Mouse (Mus musculus): ENCODE data around the gene Ermn.

Ermn gene

DNA sequence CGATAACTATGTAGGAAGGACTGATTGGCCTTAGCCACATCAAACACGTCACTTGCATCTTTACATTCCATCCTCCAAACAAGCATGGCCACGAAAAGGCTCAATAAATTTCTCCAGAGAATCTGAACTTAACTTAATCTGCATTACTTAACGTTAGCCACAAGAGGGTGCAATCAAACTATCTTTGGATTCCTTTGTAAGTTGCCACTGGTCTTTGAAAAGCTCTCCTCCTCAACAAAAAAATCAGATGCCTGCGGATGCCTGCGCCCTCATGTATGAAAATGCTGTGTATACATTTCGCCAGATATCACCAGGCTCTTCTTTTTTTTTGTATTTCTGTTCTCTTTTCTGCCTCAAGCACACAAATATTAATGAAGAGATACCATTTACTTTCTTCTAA is 23.3 kb downstream of the Ermn start:
- Histone ChIP-seq H3K4me1 (replicated peaks; ENCODE audit: low read depth, low read length) (no peaks in the 10 kb centered on the region), H3K9me3 (ENCODE audit: low read length) (no peaks in the 10 kb centered on the region), H3K4me3 (replicated peaks; ENCODE audit: low read length) (no peak overlapping the region), H3K27me3 (ENCODE audit: insufficient read depth, low read length) (no peaks in the 10 kb centered on the region), H3K36me3 (ENCODE audit: insufficient read depth, low read length) (no peaks in the 10 kb centered on the region)
- TF ChIP-seq CTCF (conservative IDR thresholded peaks at IDR 0.05; ENCODE audit: low read length) (peak; percentile 42), NANOG (IDR thresholded peaks at IDR 0.05; ENCODE audit: borderline replicate concordance, low read length) (no peak), POU5F1 (IDR thresholded peaks at IDR 0.05; ENCODE audit: borderline replicate concordance, low read length) (no peak)

DNA sequence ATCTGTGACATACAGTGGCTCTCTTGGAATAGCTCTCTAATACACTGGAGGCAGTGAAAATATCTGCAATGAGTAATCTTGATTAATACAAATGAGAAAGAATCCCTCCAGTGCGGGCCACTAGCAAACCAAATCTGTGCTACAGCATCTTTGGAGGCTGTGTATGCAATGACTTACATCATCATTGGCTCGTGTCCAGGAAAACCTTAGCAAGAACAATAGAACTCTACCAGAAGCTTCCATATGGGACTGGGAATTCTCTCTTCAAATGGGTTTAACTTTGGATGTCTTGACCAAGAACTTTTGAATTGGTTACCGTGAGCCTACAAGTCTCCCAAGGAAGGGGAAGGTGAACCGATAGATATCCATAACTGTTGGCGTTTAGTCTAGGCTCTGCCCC is 25.9 kb downstream of the Ermn start:
- Histone ChIP-seq H3K4me1 (replicated peaks; ENCODE audit: low read depth, low read length) (no peaks in the 10 kb centered on the region), H3K4me3 (replicated peaks; ENCODE audit: low read length) (no peak overlapping the region), H3K27me3 (ENCODE audit: insufficient read depth, low read length) (no peaks in the 10 kb centered on the region), H3K9me3 (ENCODE audit: low read length) (no peaks in the 10 kb centered on the region), H3K36me3 (ENCODE audit: insufficient read depth, low read length) (no peaks in the 10 kb centered on the region)
- TF ChIP-seq POU5F1 (IDR thresholded peaks at IDR 0.05; ENCODE audit: borderline replicate concordance, low read length), result no peak
- TF ChIP-seq NANOG (IDR thresholded peaks at IDR 0.05; ENCODE audit: borderline replicate concordance, low read length), result no peak
- no peak for TF ChIP-seq CTCF (conservative IDR thresholded peaks at IDR 0.05; ENCODE audit: low read length)

DNA sequence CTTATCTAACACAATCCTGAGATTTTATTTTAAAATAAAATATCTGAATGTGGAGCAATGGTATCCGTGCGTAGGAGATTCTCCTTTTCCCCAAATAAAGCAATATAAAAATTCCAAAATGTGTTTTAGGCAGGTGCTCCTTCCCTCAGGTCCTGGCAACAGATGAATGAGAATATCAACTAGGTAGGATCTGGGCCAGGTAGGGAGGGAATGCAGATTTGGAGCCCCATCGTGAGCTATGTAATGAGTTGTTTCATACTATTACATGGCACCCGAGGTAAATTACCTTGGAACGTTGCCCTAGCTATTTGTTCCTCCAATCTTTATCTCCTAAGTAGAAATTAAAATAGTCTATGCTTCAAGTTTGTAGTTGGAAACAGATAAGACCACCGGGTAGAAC is 29.1 kb downstream of the Ermn start:
- H3K36me3 ChIP-seq (ENCODE audit: insufficient read depth, low read length), result no peaks in the 10 kb centered on the region
- H3K4me3 ChIP-seq (replicated peaks; ENCODE audit: low read length), result no peak overlapping the region
- TF ChIP-seq NANOG (IDR thresholded peaks at IDR 0.05; ENCODE audit: borderline replicate concordance, low read length) (no peak), POU5F1 (IDR thresholded peaks at IDR 0.05; ENCODE audit: borderline replicate concordance, low read length) (no peak), CTCF (conservative IDR thresholded peaks at IDR 0.05; ENCODE audit: low read length) (no peak)
- no peaks in the 10 kb centered on the region for H3K4me1 ChIP-seq (replicated peaks; ENCODE audit: low read depth, low read length)
- no peaks in the 10 kb centered on the region for H3K27me3 ChIP-seq (ENCODE audit: insufficient read depth, low read length)
- H3K9me3 ChIP-seq (ENCODE audit: low read length), result no peaks in the 10 kb centered on the region

DNA sequence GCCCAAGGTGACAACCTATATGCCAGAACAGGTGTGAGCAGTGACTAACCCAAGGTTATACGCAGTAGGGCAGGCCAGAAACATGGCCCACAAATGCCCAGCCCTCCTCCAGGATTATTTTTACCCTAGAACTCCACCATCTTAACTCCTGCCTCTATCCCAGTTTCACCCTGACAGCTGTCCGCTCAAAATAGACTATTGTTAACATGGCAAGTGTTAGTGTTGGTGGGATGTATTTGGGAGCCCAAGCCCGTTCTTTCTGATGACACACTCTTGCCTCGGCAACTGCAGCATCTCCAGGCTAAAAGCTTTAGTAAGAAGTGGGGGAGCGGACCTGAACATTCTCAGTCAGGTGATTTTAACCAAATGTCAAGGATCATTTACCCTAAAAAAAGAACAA is 45.6 kb downstream of the Ermn start:
- no peak for TF ChIP-seq NANOG (IDR thresholded peaks at IDR 0.05; ENCODE audit: borderline replicate concordance, low read length)
- TF ChIP-seq POU5F1 (IDR thresholded peaks at IDR 0.05; ENCODE audit: borderline replicate concordance, low read length), result no peak
- no peak for TF ChIP-seq CTCF (conservative IDR thresholded peaks at IDR 0.05; ENCODE audit: low read length)

DNA sequence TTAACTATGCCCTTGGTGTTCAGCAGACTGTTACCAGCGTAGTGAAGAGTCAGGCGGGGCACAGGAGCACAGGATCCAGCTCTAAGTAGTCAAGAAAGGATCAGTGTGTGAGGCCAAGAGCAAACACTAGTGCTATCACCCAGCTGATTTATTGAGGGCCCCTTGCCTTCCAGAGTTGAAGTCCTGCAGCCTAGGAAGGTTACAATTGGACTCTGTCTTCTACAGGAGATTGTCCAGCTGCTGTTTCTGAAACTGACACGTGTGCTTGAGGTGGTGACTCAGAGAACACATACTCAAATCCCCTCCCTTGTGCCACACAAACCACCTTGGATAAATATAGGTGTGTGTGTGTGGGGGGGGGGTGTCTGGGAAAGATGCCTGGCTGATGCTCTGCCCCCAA is 51.2 kb downstream of the Ermn start:
- no peak for TF ChIP-seq POU5F1 (IDR thresholded peaks at IDR 0.05; ENCODE audit: borderline replicate concordance, low read length)
- TF ChIP-seq CTCF (conservative IDR thresholded peaks at IDR 0.05; ENCODE audit: low read length), result no peak
- Histone ChIP-seq H3K9me3 (ENCODE audit: low read length) (no peaks in the 10 kb centered on the region), H3K27me3 (ENCODE audit: insufficient read depth, low read length) (no peaks in the 10 kb centered on the region), H3K36me3 (ENCODE audit: insufficient read depth, low read length) (no peaks in the 10 kb centered on the region), H3K4me1 (replicated peaks; ENCODE audit: low read depth, low read length) (no peaks in the 10 kb centered on the region), H3K4me3 (replicated peaks; ENCODE audit: low read length) (no peak overlapping the region)

More for the DNA sequence above, 45.6 kb downstream of the Ermn start:
- Histone ChIP-seq H3K4me3 (replicated peaks; ENCODE audit: low read length) (no peak overlapping the region), H3K4me1 (replicated peaks; ENCODE audit: low read depth, low read length) (no peaks in the 10 kb centered on the region), H3K9me3 (ENCODE audit: low read length) (no peaks in the 10 kb centered on the region), H3K36me3 (ENCODE audit: insufficient read depth, low read length) (no peaks in the 10 kb centered on the region), H3K27me3 (ENCODE audit: insufficient read depth, low read length) (no peaks in the 10 kb centered on the region)

DNA sequence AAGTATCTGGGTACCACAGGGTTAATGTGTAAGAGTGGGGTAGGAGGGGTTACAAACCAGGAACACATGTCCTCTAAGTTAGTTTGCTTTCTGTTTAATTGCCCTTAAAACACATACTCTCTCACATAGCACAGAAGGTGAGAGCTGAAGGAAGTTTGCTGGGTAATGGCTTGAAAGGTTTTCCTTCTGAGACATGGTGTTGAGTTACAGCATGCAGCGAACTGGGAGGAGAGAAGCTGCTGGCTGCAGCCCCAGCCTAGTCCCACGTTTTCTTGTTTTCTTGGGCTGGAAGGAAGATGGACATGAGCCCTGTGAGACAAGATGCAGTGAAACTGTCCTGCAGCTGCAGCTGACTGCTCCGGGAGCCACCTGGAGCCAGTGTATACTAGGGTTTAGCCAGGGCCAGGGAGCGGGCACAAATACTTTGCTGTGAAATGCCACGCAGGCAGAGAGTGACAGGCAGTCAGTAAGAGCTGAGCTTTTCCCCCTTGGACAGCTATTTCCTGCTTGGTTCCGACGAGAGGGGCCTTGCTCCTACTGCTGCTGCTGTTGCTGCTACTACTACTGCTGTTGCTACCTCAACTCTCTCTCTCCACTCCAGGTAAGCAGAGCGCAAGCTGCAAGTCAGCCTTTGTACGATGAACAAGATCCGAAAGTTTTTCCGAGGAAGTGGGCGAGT is 54.8 kb downstream of the Ermn start, which contains the start of gene Galnt5:
TSS of gene Galnt5 (plus strand) at position 133 of the 679 bp plus-strand sequence.
- TF ChIP-seq CTCF (conservative IDR thresholded peaks at IDR 0.05; ENCODE audit: low read length) (no peak), NANOG (IDR thresholded peaks at IDR 0.05; ENCODE audit: borderline replicate concordance, low read length) (no peak), POU5F1 (IDR thresholded peaks at IDR 0.05; ENCODE audit: borderline replicate concordance, low read length) (no peak)
- Histone ChIP-seq H3K9me3 (ENCODE audit: low read length) (no peaks in the 10 kb centered on the region), H3K4me1 (replicated peaks; ENCODE audit: low read depth, low read length) (no peaks in the 10 kb centered on the region), H3K4me3 (replicated peaks; ENCODE audit: low read length) (no peak within 1 kb of the TSS), H3K36me3 (ENCODE audit: insufficient read depth, low read length) (no peaks in the 10 kb centered on the region), H3K27me3 (ENCODE audit: insufficient read depth, low read length) (no peaks in the 10 kb centered on the region)

Data from E14TG2a.4 (cell line).